Mouse (Mus musculus) embryonic fibroblast, embryonic 13.5 days (primary cell): ENCODE data around the gene Herc1. TPM values are rescaled to one million over a fixed set of nuclear protein-coding genes. Genes with fewer than 3 reads are reported as not detected.
"Not testable (repeated sequence)": the region's sequence is repeated elsewhere in the genome, so short reads cannot be mapped to it uniquely, and the experiment has no call there.

Experiments used
- H3K27ac ChIP-seq: 2 replicates; pipeline ENCODE4 v1.5.1; 2012; ENCODE audit warnings: low read length, control low read depth, inconsistent platforms; ENCODE audit not compliant: insufficient read depth
- H3K4me1 ChIP-seq: 2 replicates; pipeline ENCODE4 v1.6.1; 2011; ENCODE audit warnings: low read length; ENCODE audit not compliant: control insufficient read depth, insufficient read depth
- H3K4me3 ChIP-seq: 2 replicates; pipeline ENCODE4 v1.5.1; 2011; ENCODE audit warnings: mild to moderate bottlenecking, control low read depth, low read length; ENCODE audit not compliant: insufficient read depth
- CTCF ChIP-seq: IDR thresholded peaks from 2 replicates; pipeline ENCODE4 v1.5.1; 2011; ENCODE audit warnings: mild to moderate bottlenecking, control low read depth, low read length, moderate library complexity, borderline replicate concordance; ENCODE audit not compliant: insufficient read depth
- POLR2A ChIP-seq: IDR thresholded peaks from 2 replicates; pipeline ENCODE4 v1.6.1; 2011; ENCODE audit warnings: low read depth, mild to moderate bottlenecking, control low read depth, low read length, moderate library complexity
- polyA plus RNA-seq: library from polyadenylated mRNA; stranded (reverse); fragments of >200 nt; gene quantifications from 2 replicates; pipeline ENCODE4 v1.2.4, GENCODE M21; 2011; ENCODE audit warnings: low read depth; ENCODE audit not compliant: missing spikeins, insufficient read length

The Herc1 gene
- polyA plus RNA-seq, 1 experiment, result 34.9 TPM

DNA sequence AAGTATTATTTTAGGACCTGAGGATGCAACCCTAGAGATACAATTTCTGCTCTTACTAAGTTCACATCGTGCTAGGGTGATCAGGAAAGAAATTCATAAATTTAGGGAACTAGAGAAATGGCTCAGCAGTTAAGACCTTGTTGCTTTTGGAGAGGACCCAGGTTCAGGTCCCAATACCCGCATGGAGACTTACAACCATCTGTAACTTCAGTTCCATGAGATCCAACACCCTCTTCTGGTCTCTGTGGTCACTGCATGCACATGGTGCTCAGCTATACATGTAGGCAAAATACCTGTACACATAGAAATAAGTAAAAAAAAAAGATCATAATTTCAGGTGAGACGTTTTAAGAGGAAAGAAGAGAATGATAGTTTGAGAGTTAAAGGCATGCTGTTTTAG, 23.2 kb downstream of the Herc1 start:
- Histone ChIP-seq H3K4me1 (no peaks in the 10 kb centered on the region), H3K27ac (no peak overlapping the region), H3K4me3 (no peak overlapping the region)
- TF ChIP-seq POLR2A (no peak), CTCF (no peak)

DNA sequence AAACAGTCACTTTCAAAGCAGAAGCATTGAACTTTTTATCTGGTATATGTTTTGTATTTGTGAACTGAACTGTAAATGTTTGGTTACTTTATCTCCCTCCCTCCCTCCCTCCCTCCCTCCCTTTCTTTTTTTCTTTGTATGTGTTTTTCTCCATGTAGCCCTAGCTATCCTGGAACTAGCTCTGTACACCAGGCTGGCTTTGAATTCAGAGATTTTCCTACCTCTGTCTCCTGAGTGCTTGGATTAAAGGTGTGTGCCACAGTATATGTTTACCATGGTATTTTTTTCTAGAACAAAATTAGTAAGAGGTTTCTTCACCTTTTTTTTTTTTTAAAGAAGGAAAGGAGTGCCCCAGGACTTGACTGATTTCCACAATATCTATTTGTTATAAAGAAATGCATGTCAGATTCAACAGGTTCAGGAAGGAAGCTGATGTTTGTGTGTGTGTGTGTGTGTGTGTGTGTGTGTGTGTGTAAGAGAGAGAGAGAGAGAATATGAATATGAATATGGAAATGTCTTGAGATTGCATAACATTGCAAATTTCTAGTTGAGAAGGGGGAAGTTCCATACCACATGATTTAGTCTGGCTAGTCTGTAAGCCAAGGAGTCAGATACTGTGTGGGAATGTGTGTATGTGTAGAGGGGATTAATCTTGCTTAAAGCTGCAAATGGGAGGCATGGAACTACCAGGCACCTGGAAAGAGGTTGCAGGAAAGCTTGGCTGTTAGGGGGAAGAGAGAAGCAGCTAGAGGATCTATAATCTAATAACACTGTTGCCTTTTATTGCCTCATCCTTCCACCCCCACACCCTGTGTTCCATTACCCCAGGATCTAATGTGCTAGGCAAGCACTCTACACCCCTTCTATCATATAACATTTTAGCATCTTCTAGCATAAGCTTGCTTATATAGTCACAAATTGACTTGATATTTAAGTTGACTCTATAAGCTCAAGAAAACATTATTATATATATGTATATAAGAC, 24.5 kb downstream of the Herc1 start:
- TF ChIP-seq POLR2A (no peak), CTCF (no peak)
- Histone ChIP-seq H3K4me1 (no peaks in the 10 kb centered on the region), H3K4me3 (no peak overlapping the region), H3K27ac (no peak overlapping the region)

DNA sequence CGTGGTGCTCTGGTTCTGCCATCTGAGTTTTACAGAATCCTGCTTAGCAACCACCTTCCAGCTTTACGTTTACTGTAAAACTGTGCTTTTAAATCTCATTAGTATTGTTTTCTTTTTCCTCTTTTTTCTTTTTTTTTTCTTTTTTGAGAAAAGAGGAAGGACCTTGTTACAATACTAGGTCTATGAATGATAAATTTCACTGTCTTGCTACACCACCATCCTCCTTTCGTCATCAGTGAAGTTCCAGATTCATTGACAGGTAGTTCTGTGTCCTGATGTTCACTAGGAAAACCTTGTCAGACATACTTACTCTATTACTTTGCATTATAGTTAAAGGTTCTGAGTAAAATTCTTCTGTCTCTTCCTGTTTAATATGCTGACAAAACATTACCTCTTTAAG, 33.2 kb downstream of the Herc1 start:
- no peaks in the 10 kb centered on the region for H3K4me1 ChIP-seq
- no peak overlapping the region for H3K27ac ChIP-seq
- TF ChIP-seq POLR2A (no peak), CTCF (no peak)
- no peak overlapping the region for H3K4me3 ChIP-seq

DNA sequence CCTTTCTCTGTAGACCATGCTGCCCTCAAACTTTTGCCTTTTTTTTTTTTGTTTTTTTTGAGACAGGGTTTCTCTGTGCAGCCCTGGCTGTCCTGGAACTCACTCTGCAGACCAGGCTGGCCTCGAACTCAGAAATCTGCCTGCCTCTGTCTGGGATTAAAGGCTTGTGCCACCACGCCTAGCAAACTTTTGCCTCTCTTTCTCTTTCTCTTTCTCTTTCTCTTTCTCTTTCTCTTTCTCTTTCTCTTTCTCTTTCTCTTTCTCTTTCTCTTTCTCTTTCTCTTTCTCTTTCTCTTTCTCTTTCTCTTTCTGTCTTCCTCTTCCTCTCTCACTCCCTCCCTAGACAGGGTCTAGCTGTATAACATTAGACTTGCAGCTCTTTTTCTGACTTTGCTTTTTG, 40.1 kb downstream of the Herc1 start:
- not testable (repeated sequence) for H3K4me3 ChIP-seq, H3K27ac ChIP-seq, H3K4me1 ChIP-seq

DNA sequence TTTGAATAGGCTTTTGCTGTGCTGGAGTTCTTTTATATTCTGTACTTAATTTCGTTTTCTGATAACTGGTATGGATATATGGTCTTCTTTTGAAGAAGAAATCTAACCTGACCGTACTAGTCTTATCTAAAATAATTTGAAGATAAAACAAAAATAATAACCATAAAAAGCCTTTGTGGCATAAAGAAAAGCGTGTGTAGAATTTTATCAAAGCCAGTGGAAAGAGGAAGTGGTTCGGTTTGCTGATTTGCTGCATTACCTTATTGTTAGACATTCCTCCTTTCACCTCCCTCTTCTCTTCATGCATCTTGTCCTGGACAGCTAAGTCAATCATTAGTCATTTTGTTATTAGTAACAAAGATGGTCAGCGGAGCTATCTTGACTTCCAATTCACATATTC, 43.1 kb downstream of the Herc1 start:
- no peak overlapping the region for H3K27ac ChIP-seq
- no peak overlapping the region for H3K4me3 ChIP-seq
- H3K4me1 ChIP-seq, result no peaks in the 10 kb centered on the region
- TF ChIP-seq POLR2A (no peak), CTCF (no peak)

DNA sequence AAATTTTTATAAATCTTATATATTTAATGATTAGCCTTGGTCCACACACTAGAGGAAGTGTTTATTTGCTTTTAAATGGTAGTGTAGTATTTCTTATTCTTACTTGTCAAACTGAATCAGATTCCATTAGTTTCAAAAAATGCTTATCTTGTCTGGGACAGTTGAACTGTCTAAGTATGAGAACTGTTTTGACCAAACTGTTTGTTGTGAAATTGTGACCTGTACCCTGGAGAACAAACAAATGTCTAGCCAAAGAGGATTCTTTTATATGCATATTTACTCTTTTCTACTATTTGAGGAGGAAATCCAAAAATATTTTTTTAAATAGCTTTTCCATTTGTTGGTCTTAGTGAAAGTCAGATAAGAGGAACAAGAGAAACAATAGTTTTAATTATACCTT, 73.2 kb downstream of the Herc1 start:
- H3K4me1 ChIP-seq, result no peaks in the 10 kb centered on the region
- no peak overlapping the region for H3K27ac ChIP-seq
- TF ChIP-seq POLR2A (no peak), CTCF (no peak)
- H3K4me3 ChIP-seq, result no peak overlapping the region

DNA sequence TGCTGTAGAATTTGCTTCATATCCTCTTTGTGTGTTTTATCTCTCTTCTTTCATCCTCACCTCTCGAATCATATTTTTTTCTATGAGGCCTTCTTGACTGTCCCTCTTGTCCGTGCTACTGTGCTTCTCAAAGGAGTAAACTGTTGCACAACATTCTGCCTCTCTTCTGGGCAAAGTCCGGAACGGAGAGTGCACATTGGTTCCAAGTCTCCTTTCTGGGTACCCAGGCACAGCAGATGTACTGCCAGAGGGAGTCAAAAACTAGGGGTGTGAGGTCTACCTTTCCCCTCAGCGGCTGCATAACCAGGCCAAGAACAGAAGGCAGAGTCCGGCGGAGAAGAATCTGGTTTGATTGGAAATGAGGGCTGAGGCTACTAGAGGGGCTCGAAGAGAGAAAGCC, 89.8 kb downstream of the Herc1 start:
- Histone ChIP-seq H3K4me3 (no peak overlapping the region), H3K4me1 (no peaks in the 10 kb centered on the region), H3K27ac (no peak overlapping the region)
- TF ChIP-seq CTCF (no peak), POLR2A (no peak)

DNA sequence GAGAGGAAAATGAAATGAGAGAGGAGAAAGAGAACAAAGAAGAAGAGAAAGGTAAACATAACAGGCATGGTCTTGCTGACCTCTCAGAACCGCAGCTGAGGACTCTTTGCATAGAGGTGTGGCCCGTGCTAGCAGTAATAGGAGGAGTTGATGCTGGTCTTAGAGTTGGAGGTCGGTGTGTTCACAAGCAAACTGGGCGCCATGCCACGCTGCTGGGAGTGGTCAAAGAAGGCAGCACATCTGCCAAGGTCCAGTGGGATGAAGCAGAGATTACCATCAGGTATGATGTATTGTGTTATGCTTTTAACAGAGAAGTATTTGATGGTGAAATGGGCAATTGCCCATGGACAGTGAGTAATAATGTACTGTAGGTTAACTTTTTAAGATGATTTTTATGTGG, 98.0 kb downstream of the Herc1 start:
- Histone ChIP-seq H3K4me1 (no peaks in the 10 kb centered on the region), H3K4me3 (no peak overlapping the region), H3K27ac (no peak overlapping the region)
- TF ChIP-seq CTCF (no peak), POLR2A (no peak)

DNA sequence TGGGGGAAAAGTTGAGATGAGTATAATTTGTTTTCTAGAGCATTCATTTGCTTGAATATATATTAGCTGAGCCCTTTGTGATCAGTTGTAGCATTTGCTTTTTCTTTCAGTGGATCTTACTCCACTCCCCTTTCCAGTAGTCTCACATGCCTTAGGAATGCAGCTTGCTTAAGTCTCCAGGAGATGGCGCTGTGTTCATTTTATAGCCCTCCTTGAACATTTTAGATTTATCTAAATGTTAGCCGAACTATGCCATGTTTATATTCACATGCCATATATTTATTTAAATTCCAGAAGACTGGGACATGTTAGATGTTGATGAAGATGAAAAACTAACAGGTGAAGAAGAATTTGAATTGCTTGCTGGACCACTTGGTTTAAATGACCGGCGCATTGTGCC, 114.8 kb downstream of the Herc1 start:
- H3K4me1 ChIP-seq, result no peaks in the 10 kb centered on the region
- no peak overlapping the region for H3K4me3 ChIP-seq
- TF ChIP-seq POLR2A (no peak), CTCF (no peak)
- no peak overlapping the region for H3K27ac ChIP-seq

DNA sequence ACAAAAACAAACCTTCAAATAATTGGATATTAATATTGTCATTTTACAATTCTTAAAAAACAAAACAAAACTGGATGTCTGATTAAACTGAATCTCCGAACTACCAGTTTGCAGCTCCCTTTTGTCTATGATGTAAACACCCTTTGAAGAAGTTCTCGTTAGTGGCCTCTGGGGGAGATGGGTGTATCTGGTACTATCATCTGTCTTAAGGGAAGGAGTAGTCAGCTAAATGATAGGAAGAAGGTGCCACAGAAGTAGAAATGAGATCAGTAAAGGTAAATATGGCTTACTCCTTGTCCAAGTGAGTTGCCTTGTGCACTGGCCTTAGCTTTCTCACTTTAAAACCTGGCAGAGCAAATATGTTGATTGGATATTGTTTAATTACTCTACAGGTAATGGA, 127.5 kb downstream of the Herc1 start:
- Histone ChIP-seq H3K4me3 (no peak overlapping the region), H3K27ac (no peak overlapping the region), H3K4me1 (no peaks in the 10 kb centered on the region)
- TF ChIP-seq POLR2A (no peak), CTCF (no peak)
